Mouse (Mus musculus) bone marrow macrophage, adult 2 months (primary cell): ENCODE measurements around the gene Hivep3.

ENCODE experiments used
- CTCF ChIP-seq: IDR thresholded peaks from 2 replicates; pipeline ENCODE4 v1.5.1; 2012; ENCODE audit warnings: low read depth, mild to moderate bottlenecking, low read length, moderate library complexity
- POLR2A ChIP-seq: IDR thresholded peaks from 2 replicates; pipeline ENCODE4 v1.6.1; 2012; ENCODE audit warnings: mild to moderate bottlenecking, low read depth, low read length, borderline replicate concordance

DNA sequence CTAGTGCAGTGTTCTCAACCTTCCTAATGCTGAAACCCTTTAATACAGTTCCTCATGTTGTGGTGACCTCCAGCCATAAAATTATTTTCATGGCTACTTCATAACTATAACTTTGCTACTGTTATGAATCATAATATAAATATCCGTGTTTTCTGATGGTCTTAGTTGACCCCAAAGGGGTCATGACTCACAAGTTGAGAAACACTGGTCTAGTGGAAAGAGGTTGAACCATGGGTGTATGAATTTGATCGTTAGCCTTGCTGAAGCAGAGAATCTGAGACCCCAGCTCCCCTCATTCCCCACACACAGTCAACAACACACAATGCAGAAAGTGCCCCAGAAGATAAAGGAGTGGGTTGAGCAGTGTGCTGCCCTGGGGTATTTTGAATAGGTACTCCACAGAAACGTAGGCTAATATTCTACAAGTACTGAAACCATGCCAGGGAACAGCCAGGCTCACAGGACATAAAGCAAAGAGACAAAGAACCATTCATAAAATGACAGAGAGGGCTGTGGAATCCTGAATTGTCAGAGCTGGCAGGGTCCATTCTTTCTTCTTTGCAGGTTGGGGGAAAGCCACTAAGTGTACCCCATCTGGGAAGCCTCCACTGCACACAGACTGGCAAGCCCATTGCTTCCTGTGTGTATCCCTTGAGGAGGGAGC lies 212.8 kb downstream of the Hivep3 start:
- TF ChIP-seq CTCF (no peak), POLR2A (no peak)
